Mouse (Mus musculus) heart, adult 2 months (tissue): Measurements from ENCODE around the gene Hexa.

Experiments
- CTCF ChIP-seq: fragments of 200-600 bp; IDR thresholded peaks from 2 replicates; pipeline ENCODE4 v1.8.1; 2022; ENCODE audit warnings: antibody characterized with exemption, mild to moderate bottlenecking, moderate library complexity
- EP300 ChIP-seq: fragments of 200-500 bp; IDR thresholded peaks from 2 replicates; pipeline ENCODE4 v1.6.1; 2011; ENCODE audit warnings: low read depth, low read length, control low read depth; ENCODE audit not compliant: insufficient read depth
- POLR2A ChIP-seq: fragments of 200-500 bp; IDR thresholded peaks from 2 replicates; pipeline ENCODE4 v1.6.1; 2011; ENCODE audit warnings: mild to moderate bottlenecking, low read depth, low read length, control low read depth; ENCODE audit not compliant: insufficient read depth

DNA sequence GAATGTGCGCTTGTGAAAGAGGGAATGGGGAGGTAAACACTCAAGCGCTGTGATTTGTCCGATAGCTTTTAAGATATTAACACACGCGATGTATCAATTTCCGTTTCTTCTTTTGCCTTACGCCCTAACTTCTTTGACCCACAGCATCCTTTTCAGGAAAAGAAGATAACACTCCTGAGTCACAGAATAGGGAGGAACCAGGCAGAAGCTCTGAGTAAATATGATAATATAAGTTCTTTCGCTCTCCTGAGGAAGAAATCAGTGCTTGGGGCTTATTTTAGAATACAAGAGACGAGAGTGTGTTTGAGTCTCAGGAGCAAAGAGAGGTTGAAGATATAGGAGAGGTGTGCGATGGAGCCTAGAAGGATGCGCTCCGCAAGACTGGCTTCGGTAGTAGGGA lies 38.1 kb downstream of the Hexa start:
- no peak for TF ChIP-seq CTCF
- no peak for TF ChIP-seq EP300
- TF ChIP-seq POLR2A = no peak
